Mouse (Mus musculus) liver, embryonic 14.5 days (tissue): ENCODE measurements around the gene Fndc5.
A peak's percentile ranks its signal among the peaks of the same experiment; 100 is the strongest.

Source experiments
- CTCF ChIP-seq: IDR thresholded peaks from 2 replicates; pipeline ENCODE4 v1.5.1; 2016; ENCODE audit warnings: antibody characterized with exemption, low read depth, control low read depth
- EP300 ChIP-seq: IDR thresholded peaks from 2 replicates; pipeline ENCODE4 v1.6.1; 2016; ENCODE audit warnings: antibody characterized with exemption, low read depth

DNA sequence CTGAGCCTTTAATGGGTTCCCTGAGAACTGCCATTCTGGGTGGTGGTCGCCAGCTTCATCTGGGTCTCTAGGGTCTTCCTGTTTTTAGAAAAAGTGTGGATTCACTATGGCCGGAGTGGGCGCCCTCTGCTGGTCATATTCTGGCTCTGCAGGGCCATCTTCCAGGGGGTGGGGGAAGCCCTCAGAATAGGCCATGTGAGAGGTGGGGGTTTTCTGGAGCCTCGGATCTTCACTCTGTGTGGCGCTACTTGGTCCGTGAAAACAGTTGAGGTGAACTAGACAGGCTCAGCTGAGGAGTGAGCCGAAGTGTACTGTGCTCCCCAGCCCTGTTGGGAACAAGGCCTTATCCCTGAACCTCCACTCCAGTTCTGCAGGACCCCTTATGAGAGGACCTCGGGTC, 6.7 kb upstream of the Fndc5 start:
- TF ChIP-seq EP300 (no peak), CTCF (peak; percentile 88)
